Mouse (Mus musculus): Measurements from ENCODE around the gene Sec14l2. TPM values are rescaled to one million over a fixed set of nuclear protein-coding genes. Genes with fewer than 3 reads are reported as not detected.
"Not testable (repeated sequence)": the region's sequence is repeated elsewhere in the genome, so short reads cannot be mapped to it uniquely, and the experiment has no call there.

Sec14l2 gene
- polyA plus RNA-seq, 1 experiment from 2014 or later, result 1.7 TPM

- H3K27ac ChIP-seq (ENCODE audit: low read length), result peak within 1 kb of the TSS; percentile 78
- ATAC-seq, result peak; percentile 98
- no peaks in the 10 kb centered on the region for H3K9me3 ChIP-seq (ENCODE audit: control insufficient read depth, low read length)
- H3K36me3 ChIP-seq (ENCODE audit: control insufficient read depth, insufficient read depth, low read length), result peaks cover 4% of the 10 kb centered on the region
- H3K4me3 ChIP-seq (ENCODE audit: low read length), result peak within 1 kb of the TSS; percentile 87
- H3K9ac ChIP-seq (ENCODE audit: low read depth, low read length), result peak within 1 kb of the TSS; percentile 99
- WGBS, result 2% methylated on average over 65 of the region's 66 CpGs
- no peaks in the 10 kb centered on the region for H3K27me3 ChIP-seq (replicated peaks; ENCODE audit: control insufficient read depth, insufficient read depth, low read length)
- peaks cover 8% of the 10 kb centered on the region for H3K4me1 ChIP-seq (ENCODE audit: control insufficient read depth, insufficient read depth, low read length)
- peak within 1 kb of the TSS; percentile 95 for H3K4me2 ChIP-seq (ENCODE audit: low read depth, low read length)
Measured at GRCm38 (mm10) chr11:4134986-4135935, 12.0 kb upstream of the Sec14l2 start, which contains the start of gene Rnf215. Gene Rnf215, plus strand, starts transcription at chr11:4135202.

- Histone ChIP-seq H3K9ac (ENCODE audit: low read depth, low read length) (peak overlapping the region; percentile 99; the same call in 1 of the 2 replicates), H3K4me1 (ENCODE audit: control insufficient read depth, insufficient read depth, low read length) (peaks cover 8% of the 10 kb centered on the region), H3K36me3 (ENCODE audit: control insufficient read depth, insufficient read depth, low read length) (no peaks in the 10 kb centered on the region; the same call in 1 of the 2 replicates), H3K27me3 (replicated peaks; ENCODE audit: control insufficient read depth, insufficient read depth, low read length) (no peaks in the 10 kb centered on the region), H3K4me3 (ENCODE audit: low read length) (no peak overlapping the region), H3K9me3 (ENCODE audit: control insufficient read depth, low read length) (no peaks in the 10 kb centered on the region), H3K27ac (ENCODE audit: low read length) (no peak overlapping the region), H3K4me2 (ENCODE audit: low read depth, low read length) (no peak overlapping the region)
- ATAC-seq, result no peak
- WGBS, result 70% methylated on average over 6 of the region's 6 CpGs
Measured at GRCm38 (mm10) chr11:4134400-4134799, 11.2 kb upstream of the Sec14l2 start.

- H3K9ac ChIP-seq (ENCODE audit: low read depth, low read length), result no peak overlapping the region
- H3K4me1 ChIP-seq (ENCODE audit: control insufficient read depth, insufficient read depth, low read length), result peaks cover 8% of the 10 kb centered on the region
- no peaks in the 10 kb centered on the region for H3K27me3 ChIP-seq (replicated peaks; ENCODE audit: control insufficient read depth, insufficient read depth, low read length)
- no peaks in the 10 kb centered on the region for H3K9me3 ChIP-seq (ENCODE audit: control insufficient read depth, low read length)
- H3K36me3 ChIP-seq (ENCODE audit: control insufficient read depth, insufficient read depth, low read length), result no peaks in the 10 kb centered on the region
- H3K4me2 ChIP-seq (ENCODE audit: low read depth, low read length), result no peak overlapping the region
- no peak for ATAC-seq
- H3K27ac ChIP-seq (ENCODE audit: low read length), result no peak overlapping the region
- 53% methylated on average over 3 of the region's 3 CpGs for WGBS
- H3K4me3 ChIP-seq (ENCODE audit: low read length), result no peak overlapping the region
Measured at GRCm38 (mm10) chr11:4133450-4133849, 10.2 kb upstream of the Sec14l2 start.

- not testable (repeated sequence) for H3K27me3 ChIP-seq (replicated peaks; ENCODE audit: control insufficient read depth, insufficient read depth, low read length); H3K4me1 ChIP-seq (ENCODE audit: control insufficient read depth, insufficient read depth, low read length); H3K4me2 ChIP-seq (ENCODE audit: low read depth, low read length); H3K4me3 ChIP-seq (ENCODE audit: low read length); H3K9ac ChIP-seq (ENCODE audit: low read depth, low read length); H3K36me3 ChIP-seq (ENCODE audit: control insufficient read depth, insufficient read depth, low read length); H3K9me3 ChIP-seq (ENCODE audit: control insufficient read depth, low read length); ATAC-seq; H3K27ac ChIP-seq (ENCODE audit: low read length)
- 89% methylated on average over 4 of the region's 4 CpGs for WGBS
Measured at GRCm38 (mm10) chr11:4128461-4128860, 5.2 kb upstream of the Sec14l2 start.

- Histone ChIP-seq H3K9me3 (ENCODE audit: control insufficient read depth, low read length) (no peaks in the 10 kb centered on the region), H3K4me3 (ENCODE audit: low read length) (no peak overlapping the region), H3K9ac (ENCODE audit: low read depth, low read length) (no peak overlapping the region), H3K4me1 (ENCODE audit: control insufficient read depth, insufficient read depth, low read length) (no peaks in the 10 kb centered on the region), H3K36me3 (ENCODE audit: control insufficient read depth, insufficient read depth, low read length) (no peaks in the 10 kb centered on the region), H3K27me3 (replicated peaks; ENCODE audit: control insufficient read depth, insufficient read depth, low read length) (no peaks in the 10 kb centered on the region), H3K4me2 (ENCODE audit: low read depth, low read length) (no peak overlapping the region), H3K27ac (ENCODE audit: low read length) (no peak overlapping the region)
- no peak for ATAC-seq
- 91% methylated on average over 1 of the region's 1 CpGs for WGBS
Measured at GRCm38 (mm10) chr11:4127059-4127458, 3.8 kb upstream of the Sec14l2 start.

- no peak for ATAC-seq
- 62% methylated on average over 5 of the region's 5 CpGs for WGBS
Measured at GRCm38 (mm10) chr11:4123922-4124321, 707 bp upstream of the Sec14l2 start.

GRCm38 (mm10) chr11:4122226-4122625, 989 bp downstream of the Sec14l2 start:
- H3K9me3 ChIP-seq (ENCODE audit: control insufficient read depth, low read length), result no peaks in the 10 kb centered on the region
- H3K4me3 ChIP-seq (ENCODE audit: low read length), result no peak overlapping the region
- WGBS, result 71% methylated on average over 5 of the region's 5 CpGs
- no peaks in the 10 kb centered on the region for H3K36me3 ChIP-seq (ENCODE audit: control insufficient read depth, insufficient read depth, low read length)
- H3K9ac ChIP-seq (ENCODE audit: low read depth, low read length), result no peak overlapping the region
- H3K4me2 ChIP-seq (ENCODE audit: low read depth, low read length), result no peak overlapping the region
- H3K4me1 ChIP-seq (ENCODE audit: control insufficient read depth, insufficient read depth, low read length), result peaks cover 13% of the 10 kb centered on the region
- peaks cover 5% of the 10 kb centered on the region; the same call in 1 of the 2 replicates for H3K27me3 ChIP-seq (replicated peaks; ENCODE audit: control insufficient read depth, insufficient read depth, low read length)
- no peak overlapping the region for H3K27ac ChIP-seq (ENCODE audit: low read length)
- ATAC-seq, result no peak

More at GRCm38 (mm10) chr11:4123922-4124321, 707 bp upstream of the Sec14l2 start:
- H3K27me3 ChIP-seq (replicated peaks; ENCODE audit: control insufficient read depth, insufficient read depth, low read length), result peaks cover 5% of the 10 kb centered on the region; the same call in 1 of the 2 replicates
- peaks cover under 1% of the 10 kb centered on the region; the same call in 1 of the 2 replicates for H3K4me1 ChIP-seq (ENCODE audit: control insufficient read depth, insufficient read depth, low read length)
- no peak overlapping the region for H3K4me2 ChIP-seq (ENCODE audit: low read depth, low read length)
- H3K36me3 ChIP-seq (ENCODE audit: control insufficient read depth, insufficient read depth, low read length), result no peaks in the 10 kb centered on the region
- H3K9me3 ChIP-seq (ENCODE audit: control insufficient read depth, low read length), result no peaks in the 10 kb centered on the region
- no peak overlapping the region for H3K9ac ChIP-seq (ENCODE audit: low read depth, low read length)
- no peak overlapping the region for H3K4me3 ChIP-seq (ENCODE audit: low read length)
- H3K27ac ChIP-seq (ENCODE audit: low read length), result no peak overlapping the region

GRCm38 (mm10) chr11:4121691-4122090, 1.5 kb downstream of the Sec14l2 start:
- no peak for ATAC-seq
- H3K4me1 ChIP-seq (ENCODE audit: control insufficient read depth, insufficient read depth, low read length), result peaks cover 13% of the 10 kb centered on the region
- peaks cover 5% of the 10 kb centered on the region; the same call in 1 of the 2 replicates for H3K27me3 ChIP-seq (replicated peaks; ENCODE audit: control insufficient read depth, insufficient read depth, low read length)
- no peak overlapping the region for H3K9ac ChIP-seq (ENCODE audit: low read depth, low read length)
- no peak overlapping the region for H3K4me2 ChIP-seq (ENCODE audit: low read depth, low read length)
- no peak overlapping the region for H3K4me3 ChIP-seq (ENCODE audit: low read length)
- no peaks in the 10 kb centered on the region for H3K36me3 ChIP-seq (ENCODE audit: control insufficient read depth, insufficient read depth, low read length)
- H3K9me3 ChIP-seq (ENCODE audit: control insufficient read depth, low read length), result no peaks in the 10 kb centered on the region
- WGBS, result 76% methylated on average over 3 of the region's 3 CpGs
- no peak overlapping the region for H3K27ac ChIP-seq (ENCODE audit: low read length)

- H3K27ac ChIP-seq (ENCODE audit: low read length), result no peak overlapping the region
- no peak for ATAC-seq
- H3K9me3 ChIP-seq (ENCODE audit: control insufficient read depth, low read length), result no peaks in the 10 kb centered on the region
- H3K36me3 ChIP-seq (ENCODE audit: control insufficient read depth, insufficient read depth, low read length), result no peaks in the 10 kb centered on the region
- H3K27me3 ChIP-seq (replicated peaks; ENCODE audit: control insufficient read depth, insufficient read depth, low read length), result peaks cover 5% of the 10 kb centered on the region; the same call in 1 of the 2 replicates
- H3K4me2 ChIP-seq (ENCODE audit: low read depth, low read length), result no peak overlapping the region
- H3K9ac ChIP-seq (ENCODE audit: low read depth, low read length), result no peak overlapping the region
- 76% methylated on average over 5 of the region's 5 CpGs for WGBS
- H3K4me1 ChIP-seq (ENCODE audit: control insufficient read depth, insufficient read depth, low read length), result peaks cover 13% of the 10 kb centered on the region
- no peak overlapping the region for H3K4me3 ChIP-seq (ENCODE audit: low read length)
Measured at GRCm38 (mm10) chr11:4119635-4120034, 3.6 kb downstream of the Sec14l2 start.
